23 mouse cellular contexts compared by ENCODE assay signal in genomic region chr7:135601607-135602006, GRCm38 (mm10).
DNase-seq lines count a peak whose midpoint lies in the region; ATAC-seq and TF ChIP-seq lines count a peak whose summit lies in the region.
"Had no signal": no experiment of that assay in that cellular context is flagged by ENCODE, and none has a peak within 500 bp of the region (broad histone marks: within the 10 kb centered on the region; RNA-seq: fewer than 3 reads in every experiment).

No protein-coding gene starts in this region.

- H3K36me3 ChIP-seq in liver, embryonic 11.5 days (ENCODE audit: control insufficient read depth, insufficient read depth, low read length) = no peaks in the 10 kb centered on the region
- no peaks in the 10 kb centered on the region for H3K36me3 ChIP-seq in macrophage (ENCODE audit: inconsistent target)
- no peaks in the 10 kb centered on the region for H3K36me3 ChIP-seq in midbrain, embryonic 15.5 days (replicated peaks)
- H3K36me3 ChIP-seq: embryonic facial prominence, embryonic 12.5 days; heart, embryonic 15.5 days; kidney, embryonic 15.5 days; limb, embryonic 15.5 days; midbrain, embryonic 10.5 days had no signal

- H3K27ac ChIP-seq in layer of hippocampus, adult 2 months = 0 out of 2 replicates have a peak overlapping the region, but pooled peaks have one; percentile 28
- no peak overlapping the region for H3K27ac ChIP-seq in liver, embryonic 11.5 days (ENCODE audit: low read depth, low read length)
- H3K27ac ChIP-seq in macrophage = peak overlapping the region; percentile 43; the same call in 1 of the 2 replicates
- H3K27ac ChIP-seq in midbrain, embryonic 15.5 days = no peak overlapping the region
- H3K27ac ChIP-seq: embryonic facial prominence, embryonic 12.5 days; heart, embryonic 15.5 days; kidney, embryonic 15.5 days; limb, embryonic 15.5 days; midbrain, embryonic 10.5 days had no signal

- peaks cover 57% of the 10 kb centered on the region for H3K4me1 ChIP-seq in liver, embryonic 11.5 days (replicated peaks; ENCODE audit: control insufficient read depth, insufficient read depth, low read length)
- H3K4me1 ChIP-seq in midbrain, embryonic 15.5 days = peaks cover 12% of the 10 kb centered on the region

- H3K9ac ChIP-seq in liver, embryonic 11.5 days (ENCODE audit: low read depth, low read length) = no peak overlapping the region
- H3K9ac ChIP-seq in midbrain, embryonic 15.5 days = no peak overlapping the region
- H3K9ac ChIP-seq: embryonic facial prominence, embryonic 12.5 days; heart, embryonic 15.5 days; kidney, embryonic 15.5 days; limb, embryonic 15.5 days had no signal

- H3K27me3 ChIP-seq in liver, embryonic 11.5 days (replicated peaks; ENCODE audit: control insufficient read depth, insufficient read depth, low read length) = no peaks in the 10 kb centered on the region
- H3K27me3 ChIP-seq in midbrain, embryonic 15.5 days (replicated peaks) = no peaks in the 10 kb centered on the region
- H3K27me3 ChIP-seq: CH12.LX; embryonic facial prominence, embryonic 12.5 days; heart, embryonic 15.5 days; kidney, embryonic 15.5 days; limb, embryonic 15.5 days had no signal

- no peak for DNase-seq in layer of hippocampus, adult 2 months (ENCODE audit: low spot score in 2 of 2)
- no peak for DNase-seq in layer of hippocampus, adult 9-11 months
- DNase-seq in liver, embryonic 11.5 days (ENCODE audit: low spot score) = no peak
- no peak for DNase-seq in left cerebral cortex, adult 9 months (ENCODE audit: low spot score in 2 of 2)
- no peak for DNase-seq in right cerebral cortex, adult 18-20 months
- DNase-seq: adrenal gland, postnatal 25 days; cerebellum, postnatal 10 days; heart, adult 11 months; heart, postnatal 4 days; layer of hippocampus, postnatal 36 days; lung, postnatal 10 days; thymus, postnatal 14 days had no signal

- H3K9me3 ChIP-seq in liver, embryonic 11.5 days (ENCODE audit: control insufficient read depth, low read length) = no peaks in the 10 kb centered on the region
- H3K9me3 ChIP-seq in midbrain, embryonic 15.5 days = no peaks in the 10 kb centered on the region
- H3K9me3 ChIP-seq: embryonic facial prominence, embryonic 12.5 days; heart, embryonic 15.5 days; kidney, embryonic 15.5 days; limb, embryonic 15.5 days; midbrain, embryonic 10.5 days had no signal

- H3K4me2 ChIP-seq in liver, embryonic 11.5 days = no peak overlapping the region
- no peak overlapping the region for H3K4me2 ChIP-seq in midbrain, embryonic 15.5 days
- H3K4me2 ChIP-seq: embryonic facial prominence, embryonic 12.5 days; heart, embryonic 15.5 days; kidney, embryonic 15.5 days; limb, embryonic 15.5 days had no signal

- no peak overlapping the region for H3K4me3 ChIP-seq in layer of hippocampus, adult 2 months
- H3K4me3 ChIP-seq in liver, embryonic 11.5 days (ENCODE audit: low read depth, low read length) = no peak overlapping the region
- H3K4me3 ChIP-seq in macrophage (ENCODE audit: inconsistent target) = no peak overlapping the region
- H3K4me3 ChIP-seq in midbrain, embryonic 15.5 days = no peak overlapping the region
- H3K4me3 ChIP-seq: embryonic facial prominence, embryonic 12.5 days; heart, embryonic 15.5 days; kidney, embryonic 15.5 days; limb, embryonic 15.5 days; midbrain, embryonic 10.5 days had no signal

- 43% methylated on average over 8 of the region's 8 CpGs for WGBS in liver, embryonic 11.5 days
- whole genome bisulfite sequencing in macrophage (ENCODE audit: missing documents) = 56% methylated on average over 8 of the region's 8 CpGs
- WGBS in midbrain, embryonic 15.5 days = 80% methylated on average over 8 of the region's 8 CpGs

- no peak for TF ChIP-seq CTCF in layer of hippocampus, adult 2 months (conservative IDR thresholded peaks at IDR 0.05)

- no peaks in the 10 kb centered on the region for H3K79me2 ChIP-seq in macrophage (ENCODE audit: inconsistent target)

- ATAC-seq in liver, embryonic 11.5 days (replicated peaks; ENCODE audit: low FRiP score) = peak; percentile 79
- no peak for ATAC-seq in midbrain, embryonic 15.5 days (replicated peaks)
- ATAC-seq: forebrain, embryonic 16.5 days; hindbrain, embryonic 16.5 days; intestine, embryonic 16.5 days had no signal

Comparison
In these comparisons a context has a peak if more than half of its experiments do, and no peak if none do; other contexts are left out.
1. H3K27ac ChIP-seq: peak in layer of hippocampus, adult 2 months (single experiment) and macrophage (single experiment); none in liver, embryonic 11.5 days (single experiment) and midbrain, embryonic 15.5 days (single experiment).